Mouse (Mus musculus) CD4-positive, CD25-positive, alpha-beta regulatory T cell (primary cell): ENCODE data around the gene Olfr678. TPM values are rescaled to one million over a fixed set of nuclear protein-coding genes. Genes with fewer than 3 reads are reported as not detected.

Source experiments
- polyA plus RNA-seq: library from polyadenylated mRNA; unstranded; fragments of 100-300 nt; shearing (Covaris generic); gene quantifications from one replicate; pipeline ENCODE4 v1.2.1, GENCODE M21; 2017

The Olfr678 gene
- polyA plus RNA-seq, result not detected

GRCm38 (mm10) chr7:105064175-105064574 lies at the start of gene Olfr678:
Olfr678 (plus strand) TSS chr7:105064475.

GRCm38 (mm10) chr7:105028360-105028759 lies 35.9 kb upstream of the Olfr678 start, which contains the start of gene Olfr675:
Olfr675 (minus strand) TSS chr7:105028460.

GRCm38 (mm10) chr7:105032398-105032797 lies 31.9 kb upstream of the Olfr678 start, which contains the start of gene Olfr676:
Olfr676 (plus strand) TSS chr7:105032698.

GRCm38 (mm10) chr7:105080905-105081304 lies 16.6 kb downstream of the Olfr678 start, which contains the start of gene Olfr679:
Olfr679 (plus strand) TSS chr7:105081205.

GRCm38 (mm10) chr7:105092717-105093116 lies 28.4 kb downstream of the Olfr678 start, which contains the start of gene Olfr680-ps1:
Olfr680-ps1 (minus strand) TSS chr7:105092817.

GRCm38 (mm10) chr7:105116536-105116935 lies 52.3 kb downstream of the Olfr678 start, which contains the start of gene Olfr681:
Olfr681 (plus strand) TSS chr7:105116836.

Other genes starting within 250 kb of the Olfr678 start
- not detected for gene Usp17lb, start 221.9 kb upstream of the Olfr678 start, polyA plus RNA-seq
- 0.14 TPM for gene Usp17la, start 207.5 kb upstream of the Olfr678 start, polyA plus RNA-seq
- not detected for gene Olfr665, start 186.4 kb upstream of the Olfr678 start, polyA plus RNA-seq
- gene Olfr666, start 168.5 kb upstream of the Olfr678 start, polyA plus RNA-seq, result not detected
- not detected for gene Olfr667, start 143.0 kb upstream of the Olfr678 start, polyA plus RNA-seq
- gene Olfr668, start 136.4 kb upstream of the Olfr678 start, polyA plus RNA-seq, result not detected
- gene Olfr669, start 130.2 kb upstream of the Olfr678 start, polyA plus RNA-seq, result not detected
- not detected for gene Olfr670, start 101.9 kb upstream of the Olfr678 start, polyA plus RNA-seq
- 0.13 TPM for gene Olfr671, start 85.3 kb upstream of the Olfr678 start, polyA plus RNA-seq
- not detected for gene Olfr672, start 62.4 kb upstream of the Olfr678 start, polyA plus RNA-seq
- 0.08 TPM for gene Olfr675, start 36.0 kb upstream of the Olfr678 start, polyA plus RNA-seq
- not detected for gene Olfr676, start 31.8 kb upstream of the Olfr678 start, polyA plus RNA-seq
- gene Olfr677, start 13.1 kb upstream of the Olfr678 start, polyA plus RNA-seq, result not detected
- gene Olfr679, start 16.7 kb downstream of the Olfr678 start, polyA plus RNA-seq, result not detected
- gene Olfr680-ps1, start 28.3 kb downstream of the Olfr678 start, polyA plus RNA-seq, result not detected
- not detected for gene Olfr681, start 52.4 kb downstream of the Olfr678 start, polyA plus RNA-seq
- gene Olfr683, start 82.5 kb downstream of the Olfr678 start, polyA plus RNA-seq, result not detected
- gene Olfr684, start 99.2 kb downstream of the Olfr678 start, polyA plus RNA-seq, result not detected
- not detected for gene Olfr685, start 121.5 kb downstream of the Olfr678 start, polyA plus RNA-seq
- not detected for gene Olfr686, start 143.0 kb downstream of the Olfr678 start, polyA plus RNA-seq
- not detected for gene Olfr688, start 223.6 kb downstream of the Olfr678 start, polyA plus RNA-seq
- 0.05 TPM for gene Olfr689, start 246.7 kb downstream of the Olfr678 start, polyA plus RNA-seq